Mouse (Mus musculus) CH12.LX (cell line): ENCODE data around the gene Zbtb38.

Experiments used
- GABPA ChIP-seq: IDR thresholded peaks from 2 replicates; pipeline ENCODE4 v1.6.1; 2012; ENCODE audit warnings: low read depth, low read length, improper control_type of control experiment, inconsistent platforms; ENCODE audit not compliant: insufficient replicate concordance
- HCFC1 ChIP-seq: IDR thresholded peaks from 2 replicates; pipeline ENCODE4 v1.6.1; 2012; ENCODE audit warnings: low read depth, mild to moderate bottlenecking, inconsistent platforms, low read length, improper control_type of control experiment
- JUND ChIP-seq: conservative IDR thresholded peaks from 2 replicates; pipeline ENCODE4 v1.6.1; 2011; ENCODE audit warnings: low read depth, low read length, improper control_type of control experiment
- KAT2A ChIP-seq: IDR thresholded peaks from 2 replicates; pipeline ENCODE4 v1.6.1; 2012; ENCODE audit warnings: low read length, improper control_type of control experiment, inconsistent platforms; ENCODE audit not compliant: insufficient replicate concordance
- NRF1 ChIP-seq: IDR thresholded peaks from 2 replicates; pipeline ENCODE4 v1.6.1; 2014; ENCODE audit warnings: low read depth, mild to moderate bottlenecking, inconsistent platforms, low read length, improper control_type of control experiment, moderate library complexity
- POLR2A ChIP-seq: IDR thresholded peaks from 2 replicates; pipeline ENCODE4 v1.6.1; 2011; ENCODE audit warnings: low read depth, mild to moderate bottlenecking, improper control_type of control experiment, low read length
- RCOR1 ChIP-seq: conservative IDR thresholded peaks from 2 replicates; pipeline ENCODE4 v1.6.1; 2012; ENCODE audit warnings: low read depth, mild to moderate bottlenecking, inconsistent platforms, low read length, improper control_type of control experiment
- TCF12 ChIP-seq: IDR thresholded peaks from 2 replicates; pipeline ENCODE4 v1.6.1; 2014; ENCODE audit warnings: low read depth, mild to moderate bottlenecking, inconsistent platforms, low read length, improper control_type of control experiment
- USF1 ChIP-seq: IDR thresholded peaks from 2 replicates; pipeline ENCODE4 v1.6.1; 2014; ENCODE audit warnings: low read depth, mild to moderate bottlenecking, inconsistent platforms, low read length, improper control_type of control experiment
- ZMIZ1 ChIP-seq: IDR thresholded peaks from 2 replicates; pipeline ENCODE4 v1.6.1; 2012; ENCODE audit warnings: low read depth, mild to moderate bottlenecking, inconsistent platforms, low read length, improper control_type of control experiment

DNA sequence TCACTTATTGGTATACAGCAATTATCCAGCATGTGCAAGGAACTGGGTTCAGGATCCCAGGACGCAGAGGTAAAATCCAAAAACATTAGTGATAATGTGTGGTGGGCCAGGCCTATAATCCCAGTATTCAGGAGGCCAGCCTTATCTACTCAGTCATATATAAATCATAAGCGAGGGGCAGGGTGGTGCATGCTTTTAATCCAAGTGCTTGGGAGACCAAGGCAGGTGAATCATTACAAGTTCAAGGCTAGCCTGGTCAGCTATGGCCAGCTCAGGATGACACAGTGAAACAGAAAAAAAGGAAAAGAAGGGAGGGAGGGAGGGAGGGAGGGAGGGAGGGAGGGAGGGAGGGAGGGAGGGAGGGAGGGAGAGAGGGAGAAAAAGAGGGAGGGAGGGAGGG, 42.0 kb upstream of the Zbtb38 start:
- TF ChIP-seq KAT2A (no peak), POLR2A (no peak), JUND (no peak), HCFC1 (no peak), TCF12 (no peak), NRF1 (no peak), USF1 (no peak), GABPA (no peak), ZMIZ1 (no peak), RCOR1 (no peak)
